Mouse (Mus musculus): ENCODE measurements around the gene Fxyd4. TPM values are rescaled to one million over a fixed set of nuclear protein-coding genes. Genes with fewer than 3 reads are reported as not detected.

Gene Fxyd4
- polyA plus RNA-seq, 1 experiment from 2014 or later: 2.4 TPM

DNA sequence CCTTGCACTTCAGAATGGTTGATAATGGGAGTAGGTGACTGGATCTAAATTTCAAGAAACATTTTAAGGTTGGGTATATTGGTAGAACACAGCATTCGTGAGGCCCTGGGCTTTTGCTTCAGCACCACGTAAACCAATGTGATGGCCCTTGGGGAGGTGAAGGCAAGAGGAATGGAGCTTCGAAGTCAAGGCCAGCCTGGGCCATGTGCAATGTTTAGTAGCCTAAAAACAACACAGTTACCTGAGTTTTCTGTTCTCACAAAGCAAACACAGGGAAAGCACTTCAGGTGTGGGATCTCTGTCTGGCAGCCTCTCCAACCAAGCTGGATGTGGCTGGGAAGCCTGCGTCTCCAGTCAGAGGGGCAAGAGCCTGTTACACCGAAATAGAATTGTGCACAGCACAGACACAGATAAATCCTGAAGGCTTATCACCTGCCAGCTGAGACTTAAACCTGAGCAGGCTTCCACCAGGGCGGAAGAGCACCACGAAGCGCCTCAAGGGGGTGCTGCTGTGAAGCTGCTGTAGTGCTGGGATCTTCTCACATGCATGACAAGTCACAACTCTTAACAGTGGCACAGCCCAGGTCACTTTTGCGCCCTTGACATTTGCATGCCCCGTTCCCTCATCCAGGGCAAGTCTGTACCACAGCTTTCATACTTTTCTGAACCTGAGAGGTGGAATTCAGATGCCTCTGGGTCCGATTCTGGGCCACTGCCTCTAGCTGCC is 5.0 kb downstream of the Fxyd4 start:
- 62% methylated on average over 11 of the region's 11 CpGs for WGBS
- no peaks in the 10 kb centered on the region for H3K4me1 ChIP-seq (replicated peaks)

DNA sequence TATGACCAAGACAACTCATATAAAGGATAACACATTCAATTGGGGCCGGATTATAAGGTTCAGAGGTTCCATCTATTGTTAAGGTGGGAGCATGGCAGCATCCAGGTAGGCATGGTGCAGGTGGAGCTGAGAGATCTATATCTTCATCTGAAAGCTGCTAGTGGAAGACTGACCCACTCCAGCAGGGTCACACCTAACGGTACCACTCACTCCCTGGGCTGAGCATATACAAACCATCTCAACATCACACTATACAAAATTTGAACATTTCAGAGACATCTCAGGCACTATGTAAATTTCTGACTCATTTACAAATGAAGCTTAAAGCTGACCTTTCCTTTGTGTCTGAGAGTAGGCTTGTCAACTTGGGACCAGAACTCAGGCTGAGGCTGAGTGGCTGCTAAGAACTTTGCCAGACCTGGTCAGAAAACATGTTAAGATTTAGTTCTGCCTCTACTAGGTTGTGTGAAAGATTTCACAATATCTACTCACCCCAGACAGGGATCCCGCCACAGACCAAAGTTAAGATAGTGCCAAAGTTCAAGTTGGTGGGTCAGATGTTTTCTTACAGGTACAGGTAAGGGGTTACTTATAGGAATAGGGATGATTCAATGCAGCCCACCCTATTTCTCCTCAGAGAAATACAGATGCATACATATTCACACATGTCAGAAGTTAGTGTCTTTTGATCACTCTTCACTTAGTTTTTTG is 7.4 kb downstream of the Fxyd4 start:
- 94% methylated on average over 3 of the region's 3 CpGs for WGBS
- Histone ChIP-seq H3K9me3 (no peaks in the 10 kb centered on the region), H3K4me2 (no peak overlapping the region), H3K27me3 (no peaks in the 10 kb centered on the region), H3K4me1 (replicated peaks) (no peaks in the 10 kb centered on the region), H3K36me3 (peaks cover 19% of the 10 kb centered on the region), H3K4me3 (no peak overlapping the region), H3K9ac (no peak overlapping the region), H3K27ac (replicated peaks) (no peak overlapping the region)
- no peak for ATAC-seq (ENCODE audit: low FRiP score, low read depth)

More for the DNA sequence above, 5.0 kb downstream of the Fxyd4 start:
- H3K27me3 ChIP-seq: no peaks in the 10 kb centered on the region
- H3K9me3 ChIP-seq: no peaks in the 10 kb centered on the region
- no peak overlapping the region for H3K4me2 ChIP-seq
- H3K36me3 ChIP-seq: peaks cover 6% of the 10 kb centered on the region; the same call in 1 of the 2 replicates
- no peak overlapping the region for H3K9ac ChIP-seq
- ATAC-seq (ENCODE audit: low FRiP score, low read depth): no peak
- no peak overlapping the region for H3K27ac ChIP-seq (replicated peaks)
- H3K4me3 ChIP-seq: no peak overlapping the region

- WGBS: 94% methylated on average over 5 of the region's 5 CpGs
Measured at GRCm38 (mm10) chr6:117928746-117929145, 8.7 kb downstream of the Fxyd4 start.

GRCm38 (mm10) chr6:117927955-117928354 is 9.5 kb downstream of the Fxyd4 start:
- no peak overlapping the region for H3K9ac ChIP-seq
- H3K9me3 ChIP-seq: no peaks in the 10 kb centered on the region
- ATAC-seq (ENCODE audit: low FRiP score, low read depth): no peak
- no peak overlapping the region for H3K27ac ChIP-seq (replicated peaks)
- H3K4me1 ChIP-seq (replicated peaks): no peaks in the 10 kb centered on the region
- no peak overlapping the region for H3K4me3 ChIP-seq
- H3K36me3 ChIP-seq: peaks cover 19% of the 10 kb centered on the region
- whole genome bisulfite sequencing: 90% methylated on average over 7 of the region's 7 CpGs
- no peak overlapping the region for H3K4me2 ChIP-seq
- no peaks in the 10 kb centered on the region for H3K27me3 ChIP-seq

More at GRCm38 (mm10) chr6:117928746-117929145, 8.7 kb downstream of the Fxyd4 start:
- Histone ChIP-seq H3K27ac (replicated peaks) (no peak overlapping the region), H3K4me3 (no peak overlapping the region), H3K9ac (no peak overlapping the region), H3K36me3 (peaks cover 19% of the 10 kb centered on the region), H3K4me1 (replicated peaks) (no peaks in the 10 kb centered on the region), H3K9me3 (no peaks in the 10 kb centered on the region), H3K4me2 (no peak overlapping the region), H3K27me3 (no peaks in the 10 kb centered on the region)
- ATAC-seq (ENCODE audit: low FRiP score, low read depth): no peak

GRCm38 (mm10) chr6:117926871-117927491 is 10.5 kb downstream of the Fxyd4 start:
- Histone ChIP-seq H3K27ac (replicated peaks) (no peak overlapping the region), H3K4me2 (no peak overlapping the region), H3K4me3 (no peak overlapping the region), H3K4me1 (replicated peaks) (no peaks in the 10 kb centered on the region), H3K9me3 (no peaks in the 10 kb centered on the region), H3K27me3 (no peaks in the 10 kb centered on the region), H3K9ac (no peak overlapping the region), H3K36me3 (peaks cover 19% of the 10 kb centered on the region)
- WGBS: 86% methylated on average over 4 of the region's 4 CpGs
- no peak for ATAC-seq (ENCODE audit: low FRiP score, low read depth)

DNA sequence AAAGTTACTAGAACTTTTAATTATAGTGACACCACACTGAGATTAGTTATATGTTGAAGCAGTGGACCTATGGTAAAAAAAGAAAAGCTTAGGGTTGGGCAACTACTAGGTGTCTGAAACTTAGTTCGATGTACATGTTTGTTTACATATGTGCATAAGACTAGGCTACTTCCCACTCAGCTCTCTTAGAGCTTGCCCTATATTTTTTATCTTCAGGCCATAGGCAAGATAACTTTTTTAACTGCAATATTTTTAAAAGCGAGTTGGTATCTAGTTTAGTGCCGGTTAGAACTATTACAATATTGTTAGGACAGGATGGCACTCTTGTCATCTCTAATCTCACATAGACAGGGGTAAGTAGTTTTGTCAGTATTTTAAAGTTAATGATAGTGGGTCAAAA is 15.5 kb downstream of the Fxyd4 start:
- H3K27ac ChIP-seq (replicated peaks): no peak overlapping the region
- H3K4me3 ChIP-seq: no peak overlapping the region
- ATAC-seq (ENCODE audit: low FRiP score, low read depth): no peak
- H3K4me2 ChIP-seq: no peak overlapping the region
- H3K27me3 ChIP-seq: no peaks in the 10 kb centered on the region
- no peak overlapping the region for H3K9ac ChIP-seq
- 93% methylated on average over 3 of the region's 3 CpGs for WGBS
- peaks cover 13% of the 10 kb centered on the region for H3K36me3 ChIP-seq
- H3K4me1 ChIP-seq (replicated peaks): peaks cover 24% of the 10 kb centered on the region
- H3K9me3 ChIP-seq: no peaks in the 10 kb centered on the region

GRCm38 (mm10) chr6:117920659-117921640 is 16.5 kb downstream of the Fxyd4 start:
- no peak for ATAC-seq (ENCODE audit: low FRiP score, low read depth)
- Histone ChIP-seq H3K4me2 (no peak overlapping the region), H3K9ac (no peak overlapping the region), H3K36me3 (peaks cover 5% of the 10 kb centered on the region), H3K4me1 (replicated peaks) (peaks cover 35% of the 10 kb centered on the region), H3K27ac (replicated peaks) (no peak overlapping the region), H3K9me3 (no peaks in the 10 kb centered on the region), H3K4me3 (no peak overlapping the region), H3K27me3 (no peaks in the 10 kb centered on the region)
- WGBS: 66% methylated on average over 3 of the region's 3 CpGs

DNA sequence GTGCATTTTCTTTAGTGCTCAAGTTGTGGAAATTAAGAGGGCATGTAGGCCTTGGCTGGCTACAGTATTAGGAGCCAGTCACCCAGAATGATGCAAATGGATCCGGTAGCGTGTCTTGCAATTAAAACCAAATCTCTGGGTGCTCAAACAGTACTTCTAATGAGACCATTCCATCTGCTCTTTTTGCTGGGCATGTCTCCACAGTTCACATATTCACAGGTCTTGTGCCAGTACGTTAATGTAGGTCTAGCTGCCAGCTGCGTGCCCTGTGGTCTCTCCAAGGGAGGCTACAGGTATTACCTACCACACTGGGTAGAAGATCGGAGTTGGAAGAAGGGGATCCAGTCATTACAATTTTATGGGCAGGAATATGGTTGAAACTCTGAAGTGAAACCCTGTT is 19.4 kb downstream of the Fxyd4 start:
- H3K4me2 ChIP-seq: peak overlapping the region; percentile 97
- H3K27ac ChIP-seq (replicated peaks): no peak overlapping the region
- H3K9me3 ChIP-seq: no peaks in the 10 kb centered on the region
- no peak for ATAC-seq (ENCODE audit: low FRiP score, low read depth)
- H3K27me3 ChIP-seq: no peaks in the 10 kb centered on the region
- peak overlapping the region; percentile 63 for H3K4me3 ChIP-seq
- H3K36me3 ChIP-seq: no peaks in the 10 kb centered on the region; the same call in 1 of the 2 replicates
- WGBS: 28% methylated on average over 5 of the region's 5 CpGs
- H3K9ac ChIP-seq: peak overlapping the region; percentile 58
- peaks cover 36% of the 10 kb centered on the region for H3K4me1 ChIP-seq (replicated peaks)

DNA sequence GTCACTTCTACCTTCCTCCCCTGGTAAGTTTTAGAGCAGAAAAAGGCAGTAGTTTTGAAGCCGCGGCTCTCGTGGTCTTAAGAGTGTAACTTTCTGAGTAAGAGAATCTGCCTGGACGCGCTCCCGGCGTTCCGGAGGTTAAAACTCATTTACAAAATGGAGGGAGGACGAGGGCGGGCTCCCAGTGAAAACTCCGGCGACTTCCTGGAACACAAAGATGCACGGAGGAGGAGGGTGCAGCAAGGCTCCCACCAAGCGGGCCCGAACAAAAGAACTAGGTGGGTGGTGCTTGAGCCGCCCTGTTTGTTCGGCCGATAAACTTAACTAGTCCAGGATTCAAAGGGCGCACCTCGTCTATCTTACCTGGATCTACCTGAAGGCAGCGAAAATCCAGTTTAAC is 19.9 kb downstream of the Fxyd4 start:
- Histone ChIP-seq H3K9me3 (no peaks in the 10 kb centered on the region), H3K27me3 (no peaks in the 10 kb centered on the region), H3K4me1 (replicated peaks) (peaks cover 36% of the 10 kb centered on the region), H3K4me2 (peak overlapping the region; percentile 97), H3K36me3 (no peaks in the 10 kb centered on the region; the same call in 1 of the 2 replicates), H3K9ac (peak overlapping the region; percentile 58), H3K4me3 (peak overlapping the region; percentile 63), H3K27ac (replicated peaks) (peak overlapping the region; percentile 80)
- no peak for ATAC-seq (ENCODE audit: low FRiP score, low read depth)
- 2% methylated on average over 21 of the region's 21 CpGs for WGBS

GRCm38 (mm10) chr6:117916737-117917426 is 20.6 kb downstream of the Fxyd4 start:
- no peaks in the 10 kb centered on the region for H3K36me3 ChIP-seq
- peak; percentile 88 for ATAC-seq (ENCODE audit: low FRiP score, low read depth)
- 0% methylated on average over 61 of the region's 62 CpGs for WGBS

DNA sequence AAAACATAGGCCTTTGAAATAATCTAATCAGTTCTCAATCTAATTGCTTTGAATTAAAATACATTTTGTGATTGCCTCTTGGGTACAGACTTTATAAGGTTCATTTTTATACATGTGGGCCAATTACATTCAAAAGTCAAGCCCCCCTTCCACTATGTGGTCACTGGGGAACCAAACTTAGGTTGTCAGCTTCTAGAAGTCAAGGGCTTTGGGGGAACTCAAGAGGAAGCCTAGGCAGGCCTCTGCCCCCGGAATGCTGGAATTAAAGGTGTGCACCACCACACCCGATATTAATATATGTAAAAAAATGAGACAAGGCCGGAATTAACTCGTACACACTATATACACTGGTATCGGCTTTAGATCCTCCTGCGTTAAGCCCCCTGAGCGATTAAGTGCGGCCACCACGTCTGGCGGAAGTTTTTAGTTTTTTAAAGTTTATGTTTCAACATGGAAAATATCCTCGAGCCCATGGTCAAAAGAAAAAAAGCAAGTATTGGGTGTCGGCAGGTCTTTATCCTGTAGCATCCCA is 21.2 kb downstream of the Fxyd4 start:
- Histone ChIP-seq H3K36me3 (no peaks in the 10 kb centered on the region), H3K9me3 (no peaks in the 10 kb centered on the region), H3K4me2 (peak overlapping the region; percentile 97), H3K9ac (peak overlapping the region; percentile 58), H3K4me3 (peak overlapping the region; percentile 63), H3K4me1 (replicated peaks) (peaks cover 36% of the 10 kb centered on the region), H3K27me3 (no peaks in the 10 kb centered on the region), H3K27ac (replicated peaks) (peak overlapping the region; percentile 80)
- 3% methylated on average over 12 of the region's 12 CpGs for WGBS
- ATAC-seq (ENCODE audit: low FRiP score, low read depth): no peak

More at GRCm38 (mm10) chr6:117916737-117917426, 20.6 kb downstream of the Fxyd4 start:
- Histone ChIP-seq H3K27ac (replicated peaks) (peak overlapping the region; percentile 80), H3K9me3 (no peaks in the 10 kb centered on the region), H3K4me1 (replicated peaks) (peaks cover 36% of the 10 kb centered on the region), H3K9ac (peak overlapping the region; percentile 58), H3K27me3 (no peaks in the 10 kb centered on the region), H3K4me2 (peak overlapping the region; percentile 97), H3K4me3 (peak overlapping the region; percentile 63)

Measured in hindbrain, embryonic 15.5 days (tissue).